Mouse (Mus musculus) yolk sac, embryonic 10.5 days (tissue): ENCODE results near the gene Adgra3.

Source experiments
- DNase-seq: peaks from one replicate; pipeline ENCODE4 v3.0.0-alpha.2; 2017; ENCODE audit warnings: low spot score

The Adgra3 gene

DNA sequence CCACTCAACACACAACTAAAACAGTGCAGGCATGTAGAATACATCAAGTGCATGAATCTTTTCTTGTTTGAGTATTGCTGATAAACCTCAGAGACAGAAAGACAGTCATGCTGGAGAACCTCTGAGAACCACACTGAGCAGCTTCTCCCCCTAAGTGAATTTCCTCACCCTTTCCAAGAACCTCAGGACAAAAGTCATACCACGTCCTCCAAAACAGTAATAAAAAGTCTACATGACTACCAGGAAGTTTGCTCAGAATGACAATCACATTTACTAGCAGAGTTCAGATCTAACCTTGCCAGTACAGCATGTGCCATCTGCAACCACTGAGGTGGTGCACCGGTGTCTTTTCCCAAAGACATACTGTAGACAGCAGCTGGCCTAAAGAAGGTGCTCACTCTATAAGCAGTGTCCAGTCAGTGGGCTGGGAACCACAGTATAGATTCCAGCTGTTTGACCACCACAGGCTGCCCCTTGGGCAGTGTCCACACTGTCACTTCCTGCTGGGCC is 27.0 kb downstream of the Adgra3 start:
- no peak for DNase-seq

DNA sequence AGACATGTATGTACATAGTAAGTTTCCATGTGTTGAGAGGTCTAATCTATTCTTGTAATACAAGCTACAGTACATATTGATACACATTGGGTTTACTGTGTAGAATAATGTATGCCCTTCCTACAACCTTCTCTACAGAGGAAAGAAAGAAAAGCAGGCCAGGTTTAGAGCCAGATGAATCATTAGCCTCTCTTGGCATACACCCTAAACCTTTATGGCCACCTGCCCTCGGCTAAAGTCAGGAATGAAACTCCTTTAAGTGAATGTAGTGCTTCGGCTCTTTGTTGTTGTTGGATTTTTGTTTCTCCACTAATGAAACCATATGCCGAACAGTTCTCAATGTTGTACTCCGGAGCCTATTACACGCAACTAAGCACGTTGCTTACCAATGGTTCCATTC is 27.5 kb downstream of the Adgra3 start:
- DNase-seq, result no peak

DNA sequence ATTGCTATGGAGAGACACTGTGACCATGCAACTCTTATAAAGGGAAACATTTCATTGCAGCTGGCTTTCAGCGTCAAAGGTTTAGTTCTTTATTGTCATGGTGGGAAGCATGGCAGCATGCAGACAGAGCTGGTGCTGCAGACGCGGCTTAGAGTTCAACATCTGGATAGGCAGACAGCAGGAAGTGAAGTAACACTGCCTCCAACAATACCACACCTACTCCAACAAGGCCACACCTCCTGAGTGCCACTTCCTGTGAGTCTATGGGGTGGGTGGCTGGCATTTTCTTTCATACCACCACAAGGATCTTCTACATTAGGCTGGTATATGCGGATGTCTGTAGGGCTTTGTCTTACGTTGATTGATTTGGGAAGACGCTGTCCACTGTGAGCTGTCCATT is 29.1 kb downstream of the Adgra3 start:
- DNase-seq, result no peak

DNA sequence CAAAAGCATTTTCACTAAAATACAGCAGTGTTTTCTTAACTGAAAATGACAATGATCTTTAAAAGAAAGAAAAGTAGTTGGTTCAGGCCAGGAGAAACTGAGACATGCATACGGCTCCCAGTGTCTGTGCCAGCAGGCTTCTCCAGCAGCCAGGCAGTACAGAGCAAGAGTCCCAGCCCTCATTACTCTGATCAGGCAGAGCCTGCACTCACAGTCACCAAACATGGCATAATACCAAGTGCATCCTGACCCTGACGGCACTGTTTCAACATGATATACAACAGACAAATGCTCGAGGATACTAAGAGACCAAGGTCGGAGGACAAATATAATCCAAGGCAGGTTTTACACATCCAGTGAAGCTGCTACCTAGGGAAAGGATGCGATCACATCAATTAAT is 31.2 kb downstream of the Adgra3 start:
- no peak for DNase-seq

DNA sequence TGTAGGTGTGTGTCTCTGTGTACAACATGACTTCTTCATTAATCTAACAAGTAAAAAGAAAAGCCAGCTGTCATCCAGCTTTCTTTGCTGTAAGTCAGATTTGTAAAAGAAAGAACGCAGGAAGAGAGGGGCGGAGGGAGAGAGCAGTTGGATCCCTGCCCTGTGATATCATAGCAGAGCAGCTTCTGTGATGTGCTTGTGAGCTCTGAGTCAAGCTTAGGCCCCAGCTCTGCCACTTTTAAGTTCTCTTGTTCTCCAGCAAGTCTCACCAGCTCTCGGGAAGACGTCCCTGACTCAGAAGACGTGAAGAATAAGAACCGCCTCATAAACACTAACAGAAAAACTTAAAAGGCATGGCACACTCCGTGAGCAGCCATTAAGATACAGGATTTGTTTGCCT is 31.8 kb downstream of the Adgra3 start:
- no peak for DNase-seq

DNA sequence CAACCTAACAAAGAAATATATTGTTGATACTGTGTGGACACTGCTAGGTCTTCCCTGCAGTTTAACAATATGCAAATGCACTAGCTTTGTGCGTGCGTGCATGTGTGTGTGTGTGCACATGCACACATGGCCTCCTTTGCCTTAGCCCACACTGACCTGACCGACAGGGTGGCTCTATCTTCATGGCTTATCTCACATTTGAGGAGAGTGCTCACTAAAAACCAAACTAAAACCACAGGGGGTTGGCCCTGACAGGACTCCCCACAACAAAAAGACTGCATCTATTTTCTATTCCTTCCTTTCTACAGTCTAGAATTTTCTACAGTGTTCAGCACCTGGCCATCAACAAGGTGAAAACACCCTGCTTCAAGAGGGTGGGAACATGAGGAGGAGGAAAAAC is 32.7 kb downstream of the Adgra3 start:
- DNase-seq, result no peak

DNA sequence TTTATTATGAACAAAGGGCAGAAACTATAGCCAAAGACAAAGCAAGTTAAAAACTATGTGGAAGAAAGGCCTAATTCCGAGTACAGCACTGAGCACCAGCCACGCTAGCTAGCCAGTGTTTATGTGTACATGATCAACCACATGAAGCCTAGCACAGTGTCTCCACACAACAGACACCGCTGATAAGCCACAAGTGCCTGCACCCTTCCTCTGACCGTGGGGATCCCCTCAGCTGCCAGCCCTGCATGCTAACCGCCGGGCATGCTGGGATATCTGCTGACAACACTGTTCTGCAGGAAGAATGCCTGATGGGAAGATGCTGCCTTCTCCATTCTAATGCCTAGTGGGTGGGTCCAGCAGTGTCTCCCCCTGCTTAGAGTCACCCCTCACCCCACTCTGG is 34.7 kb downstream of the Adgra3 start:
- no peak for DNase-seq

DNA sequence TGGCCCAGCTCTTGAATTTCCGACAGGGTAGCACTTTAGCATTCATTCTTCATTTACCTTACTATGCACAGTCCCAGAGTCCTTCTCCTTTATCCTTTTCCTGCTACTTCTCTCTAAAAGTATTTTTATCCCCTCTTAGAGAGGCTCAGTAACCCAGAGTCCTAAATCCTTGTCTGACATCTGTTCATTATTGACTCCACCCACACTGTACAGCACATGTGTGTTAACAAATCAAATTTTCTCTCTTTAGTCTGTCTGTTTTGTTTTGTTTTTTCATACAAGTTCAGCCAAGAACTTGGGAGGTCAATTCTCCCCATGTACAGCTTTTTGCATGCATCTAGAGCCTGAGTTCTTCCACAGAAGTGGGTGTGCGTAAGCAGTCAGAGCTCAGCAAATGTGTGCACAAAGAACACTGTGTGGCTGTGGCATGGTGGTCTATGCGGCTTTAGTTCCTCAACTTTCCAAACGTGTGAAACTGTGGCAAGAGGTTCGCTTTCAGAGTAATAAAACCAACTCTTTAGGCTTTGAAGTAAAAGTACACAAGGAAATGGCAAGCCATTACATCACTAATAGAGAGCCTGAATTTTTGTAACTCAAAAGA is 42.7 kb downstream of the Adgra3 start:
- no peak for DNase-seq

DNA sequence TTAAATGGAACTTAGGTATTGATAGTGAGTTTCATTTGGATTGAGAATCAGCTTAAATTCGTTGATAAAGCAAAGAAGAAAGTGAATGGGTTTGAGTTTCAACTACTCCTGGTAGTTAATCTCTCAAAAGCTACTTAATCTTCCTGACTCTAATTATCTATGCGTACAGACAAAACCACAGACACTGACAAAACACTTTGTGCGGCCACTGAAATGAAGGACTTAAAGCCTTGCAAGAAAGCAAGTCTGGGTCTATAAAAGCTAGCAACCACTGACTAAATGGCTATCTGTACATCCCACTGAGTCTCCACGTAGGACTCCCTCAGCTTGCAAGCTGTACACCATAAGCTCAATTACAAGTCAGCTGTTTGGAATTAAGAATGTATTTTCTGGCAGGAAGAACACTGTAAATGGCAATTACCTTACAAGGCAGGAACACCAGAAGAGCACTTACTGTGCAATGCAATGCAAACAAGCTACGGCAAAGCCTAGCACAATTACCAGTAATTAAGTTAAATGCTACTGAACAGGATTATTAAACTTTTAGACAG is 43.6 kb downstream of the Adgra3 start:
- DNase-seq, result no peak

DNA sequence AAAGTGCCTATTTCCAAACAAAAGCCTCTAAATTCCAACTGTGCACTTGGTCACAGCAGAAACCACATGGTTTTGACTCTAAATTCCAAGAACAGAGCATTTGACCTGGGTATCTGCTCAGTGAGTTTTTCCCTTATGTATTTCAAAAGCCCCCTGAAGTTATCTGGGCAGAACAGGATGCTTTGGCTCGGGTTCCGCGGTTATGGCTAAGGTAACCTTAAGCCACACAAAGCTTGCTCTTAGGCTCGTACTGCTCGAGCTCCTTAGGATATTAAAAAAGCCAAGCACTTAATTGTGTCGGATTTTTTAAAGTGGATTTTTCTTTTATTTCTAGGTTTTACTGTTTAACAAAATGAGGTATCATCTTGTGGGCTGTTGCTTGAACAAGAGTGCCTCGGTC is 44.1 kb downstream of the Adgra3 start:
- no peak for DNase-seq

DNA sequence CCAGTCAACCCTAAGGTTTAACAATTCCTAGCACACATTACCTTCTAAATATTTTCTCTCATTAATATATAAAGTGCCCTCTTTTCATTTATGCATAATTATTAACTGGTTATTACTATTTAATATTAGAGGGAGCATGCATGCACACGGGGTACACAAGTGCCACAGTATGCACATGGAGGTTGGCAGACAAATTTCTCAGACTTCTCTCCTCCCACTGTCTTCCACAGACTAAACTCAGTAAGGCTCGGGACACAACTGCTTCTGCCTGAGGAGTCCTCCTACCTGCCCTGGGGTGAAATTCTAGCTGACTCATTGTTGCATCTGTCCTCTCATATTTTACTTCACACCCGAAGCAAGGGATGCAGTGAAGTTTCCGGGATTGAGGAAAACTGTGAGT is 44.8 kb downstream of the Adgra3 start:
- DNase-seq, result no peak

DNA sequence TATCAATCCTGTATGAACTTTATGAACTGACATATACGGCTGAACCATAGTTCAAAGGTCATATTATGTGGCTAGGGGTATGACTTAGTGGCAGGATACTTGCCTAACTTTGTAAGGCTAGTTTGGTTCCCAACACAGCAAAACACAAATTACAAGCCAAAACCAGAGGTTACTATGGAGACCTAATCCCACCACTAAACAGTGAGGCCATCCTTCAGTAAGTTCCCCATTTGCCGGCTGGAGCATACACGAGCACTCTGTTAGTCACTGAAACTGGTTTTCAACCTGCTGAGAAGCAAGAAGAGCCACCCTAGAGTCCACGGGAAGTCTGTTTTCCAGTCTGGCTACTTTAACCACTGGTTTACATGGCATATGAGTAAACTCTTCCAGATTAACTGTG is 50.0 kb downstream of the Adgra3 start:
- DNase-seq, result no peak

DNA sequence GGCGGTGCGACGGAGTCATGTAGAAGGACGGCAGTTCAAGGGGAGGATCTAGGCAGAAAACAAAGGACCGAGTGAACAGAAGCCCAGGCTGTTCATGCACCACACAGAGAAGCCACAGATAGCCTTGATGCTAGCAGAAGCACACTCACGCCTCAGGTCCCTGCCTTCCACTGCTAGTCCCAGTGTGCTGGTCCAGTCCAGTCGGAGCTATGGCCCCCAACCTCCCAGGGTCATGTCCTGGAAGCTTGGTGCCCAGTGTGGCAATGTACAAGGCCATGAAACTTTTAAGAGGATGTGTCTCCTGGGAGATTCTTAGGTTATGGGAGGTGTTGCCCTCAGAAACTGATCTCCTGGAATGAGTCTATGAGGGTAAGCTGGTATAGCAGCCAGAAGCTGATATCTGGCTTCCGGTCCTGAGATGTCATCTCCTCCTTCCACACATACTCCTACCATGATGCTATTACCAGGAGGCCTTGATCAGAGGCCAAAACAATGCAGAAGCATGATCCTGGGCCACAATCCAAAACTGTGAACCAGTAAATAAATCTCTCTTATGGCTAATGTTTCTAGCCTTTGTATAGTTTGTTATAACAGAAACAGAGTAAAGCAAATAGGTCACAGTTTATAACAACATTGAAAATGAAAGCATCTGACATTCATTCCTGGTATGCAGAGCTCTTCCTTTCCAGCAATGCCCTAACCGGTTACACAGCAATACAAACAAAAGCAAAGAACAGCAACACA is 51.7 kb downstream of the Adgra3 start:
- DNase-seq, result no peak

DNA sequence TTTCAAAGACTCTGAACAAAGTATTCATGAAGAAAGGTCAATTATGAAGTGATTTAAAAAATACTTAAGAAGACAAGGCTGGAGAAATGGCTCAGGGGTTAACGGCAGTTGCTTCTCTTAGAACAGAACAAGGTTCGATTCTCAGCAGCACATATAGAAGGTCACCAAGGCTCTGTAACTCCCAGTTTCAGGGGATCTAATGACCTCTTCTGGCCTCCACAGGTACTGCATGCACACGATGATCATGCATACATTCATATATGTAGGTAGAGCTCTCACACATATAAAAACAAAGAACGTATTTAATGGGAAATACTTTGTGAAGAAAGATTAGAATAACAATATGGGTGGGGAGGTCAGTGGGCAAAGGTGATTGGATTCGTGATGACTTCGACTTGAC is 56.5 kb downstream of the Adgra3 start:
- DNase-seq, result no peak

DNA sequence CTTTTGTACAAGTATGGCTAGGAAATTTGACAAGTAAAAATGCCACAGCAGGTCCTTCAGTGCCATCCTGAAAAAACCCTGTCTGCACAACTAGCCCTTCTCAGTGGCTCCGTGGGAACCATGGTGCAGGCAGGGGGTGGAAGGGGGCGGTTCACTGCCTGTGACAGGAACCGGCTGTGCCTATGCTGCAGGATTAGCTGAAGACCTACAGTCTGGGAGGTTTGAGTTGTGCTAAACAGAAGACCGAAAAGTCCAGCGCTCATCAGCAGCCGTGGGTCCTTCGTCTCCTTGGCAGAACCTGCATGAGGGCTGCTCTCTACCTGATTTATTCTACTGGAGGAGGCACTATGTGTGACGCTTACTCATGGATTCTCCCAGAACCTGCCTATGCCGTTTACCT is 59.0 kb downstream of the Adgra3 start:
- no peak for DNase-seq

DNA sequence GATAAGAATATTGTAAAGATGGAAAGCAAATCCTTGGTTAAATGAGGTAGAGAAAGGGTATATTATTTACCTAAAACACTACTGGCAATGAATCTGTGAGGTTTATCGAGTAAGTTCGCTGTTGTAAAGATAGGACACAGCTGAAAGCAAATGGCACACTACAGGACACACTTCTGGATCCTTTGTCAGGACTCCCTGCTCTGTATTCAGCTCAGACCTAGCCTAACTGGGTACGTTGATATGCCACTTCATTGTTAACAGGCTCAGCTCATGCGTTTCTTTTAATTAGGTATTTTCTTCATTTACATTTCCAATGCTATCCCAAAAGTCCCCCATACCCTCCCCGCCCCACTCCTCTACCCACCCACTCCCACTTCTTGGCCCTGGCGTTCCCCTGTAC is 61.8 kb downstream of the Adgra3 start:
- no peak for DNase-seq

DNA sequence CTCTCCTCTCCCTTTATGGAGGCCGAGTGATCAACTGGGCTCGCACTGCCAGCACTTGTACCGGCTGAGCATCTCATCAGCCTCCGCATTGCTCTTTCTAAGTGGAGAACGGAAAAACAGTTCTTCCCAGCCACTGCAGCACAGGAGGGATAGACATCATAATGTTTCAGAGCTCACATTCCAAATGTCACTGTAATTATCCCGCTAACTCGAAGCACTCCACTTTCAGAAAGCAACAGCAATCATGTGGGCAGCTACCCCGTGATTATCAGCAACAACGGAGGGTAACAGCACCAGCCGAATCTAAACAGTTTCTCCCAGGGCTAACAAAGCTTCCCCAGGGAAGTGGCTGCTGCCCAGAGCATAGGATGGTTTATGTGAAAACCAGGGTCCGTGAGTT is 62.3 kb downstream of the Adgra3 start:
- no peak for DNase-seq

DNA sequence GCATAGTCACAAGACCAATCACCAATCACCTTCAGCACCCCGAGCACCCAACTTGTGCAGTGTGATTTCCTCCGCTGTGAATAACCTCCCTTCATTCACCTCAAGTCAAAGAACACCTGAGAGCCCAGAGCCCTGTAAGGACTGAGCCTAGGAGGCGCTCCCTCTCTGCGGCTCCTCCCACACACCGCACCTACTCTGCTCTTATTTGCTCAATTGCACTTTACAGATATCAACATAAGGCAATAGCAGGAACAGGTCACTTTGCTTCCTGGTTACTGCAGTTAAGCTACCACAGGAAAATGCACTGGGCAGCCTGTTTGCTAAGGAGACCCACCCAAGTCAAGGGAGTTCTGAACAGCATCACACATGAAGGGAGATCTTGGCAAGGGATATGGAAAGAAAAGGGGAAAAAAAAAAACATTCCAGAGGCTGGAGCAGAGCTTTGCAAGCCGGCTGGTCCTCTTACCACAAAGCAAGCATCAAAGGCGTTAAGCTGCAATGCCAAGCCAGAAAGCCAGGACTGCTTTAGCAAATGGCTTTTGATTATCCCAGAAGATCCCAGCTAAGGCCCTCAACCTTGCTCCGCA is 68.0 kb downstream of the Adgra3 start:
- DNase-seq, result no peak

DNA sequence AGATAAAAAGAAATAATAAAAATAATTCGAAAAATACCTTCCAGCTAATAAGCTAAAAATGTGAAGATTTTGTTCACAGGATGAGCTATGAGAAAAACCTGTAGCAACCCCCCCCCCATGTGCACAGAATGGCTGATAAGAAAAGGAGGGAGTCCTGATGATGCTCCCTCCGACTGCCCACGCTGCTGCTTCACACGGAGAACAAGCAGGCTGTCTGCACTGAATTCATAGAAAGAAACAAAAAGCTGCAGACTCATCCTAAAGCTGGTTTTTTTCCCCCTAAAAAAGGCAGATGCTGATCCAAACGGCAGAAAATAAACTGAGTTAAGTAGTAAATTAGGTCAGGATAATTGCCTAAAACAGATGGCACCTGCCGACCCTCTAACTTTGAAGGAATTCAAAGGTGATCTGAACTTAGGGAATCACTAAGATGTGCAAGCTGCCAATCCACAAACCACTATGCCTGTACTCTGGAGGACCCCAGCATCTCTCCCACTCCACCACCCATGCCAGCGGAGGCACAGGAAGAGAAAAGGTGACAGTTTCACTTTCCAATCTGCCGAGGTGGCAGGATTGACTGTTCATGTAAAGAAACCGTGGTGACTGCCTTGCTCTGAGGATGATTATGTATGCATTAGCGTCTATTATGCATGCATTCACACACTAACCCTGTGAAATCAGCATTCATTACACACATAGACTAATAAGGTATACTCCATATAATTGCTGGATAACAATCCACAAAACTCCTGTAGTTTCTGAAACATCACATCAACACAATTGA is 70.6 kb downstream of the Adgra3 start:
- DNase-seq, result no peak

DNA sequence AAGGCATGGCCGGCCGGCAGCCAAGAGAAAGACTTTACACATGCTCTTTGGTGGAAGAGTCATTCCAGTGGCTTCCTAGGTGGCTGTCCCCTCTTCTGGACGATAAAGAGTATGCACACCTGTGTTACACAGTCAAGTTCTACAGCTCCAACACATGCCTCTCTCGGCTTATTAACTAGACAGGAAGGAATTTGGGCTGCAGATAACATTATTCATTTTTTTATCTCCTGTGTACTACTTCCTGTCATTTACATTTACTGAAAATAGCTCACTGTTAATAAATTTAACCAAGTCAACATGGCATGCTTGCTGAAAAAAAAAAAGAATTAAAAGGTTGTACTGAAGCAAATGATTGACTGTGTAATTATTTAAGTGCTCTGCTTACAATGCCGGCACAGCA is 78.1 kb downstream of the Adgra3 start:
- no peak for DNase-seq

DNA sequence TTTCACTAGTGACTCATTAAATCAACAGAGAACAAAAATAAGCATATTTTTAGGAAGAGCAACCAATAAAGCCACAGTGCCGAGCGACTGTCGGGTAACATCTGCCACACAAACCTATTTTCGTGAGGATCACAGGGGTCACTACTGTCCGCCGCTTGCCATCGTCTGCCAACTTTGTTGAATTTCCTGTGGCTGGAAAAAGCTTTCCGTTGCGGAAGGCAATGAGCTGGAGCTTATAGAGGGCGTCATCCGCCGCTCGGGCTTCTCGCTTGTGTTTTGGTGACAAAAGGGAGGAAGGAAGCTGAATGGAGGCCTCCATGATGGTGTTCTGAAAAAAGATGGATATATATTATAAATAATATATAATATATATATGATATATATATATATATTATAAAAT is 79.6 kb downstream of the Adgra3 start:
- DNase-seq, result no peak

DNA sequence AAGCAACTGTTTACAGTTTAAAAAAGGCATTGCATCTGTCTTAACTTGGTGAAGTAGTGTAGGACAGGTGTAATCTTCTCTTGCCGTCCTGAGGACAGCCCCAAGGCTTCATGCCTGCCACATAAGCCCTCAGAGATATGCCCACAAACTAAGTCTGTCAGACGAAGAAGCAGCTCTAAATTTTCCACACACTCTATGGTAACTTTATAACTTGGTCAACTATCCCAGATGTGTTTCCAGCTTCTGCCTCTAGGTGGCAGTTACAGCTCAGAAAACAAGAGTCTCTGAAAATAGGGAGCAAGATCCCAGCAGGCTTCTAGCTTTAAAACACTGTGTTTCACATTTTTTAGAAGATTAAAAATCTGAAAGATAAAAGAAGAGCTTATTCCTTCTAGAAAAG is 82.8 kb downstream of the Adgra3 start:
- DNase-seq, result peak; percentile 30

DNA sequence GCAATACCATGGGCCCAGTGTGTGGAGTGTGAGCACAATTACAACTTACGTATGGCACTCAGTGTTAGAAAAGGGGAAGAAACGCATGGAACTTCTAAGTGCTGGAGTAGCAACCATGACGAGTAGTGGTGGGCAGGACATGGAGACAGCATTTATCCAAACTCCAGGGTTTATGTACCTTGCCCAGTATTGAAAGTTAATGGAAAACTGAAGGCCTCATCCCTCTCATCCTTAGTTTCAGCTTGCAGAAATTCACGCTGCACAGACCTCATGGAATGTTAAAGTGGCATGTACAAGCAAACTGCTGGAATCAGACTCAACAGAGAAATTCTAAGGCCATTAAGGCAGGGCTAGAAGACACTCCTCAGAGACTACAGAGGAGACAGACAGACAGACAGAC is 84.6 kb downstream of the Adgra3 start:
- DNase-seq, result no peak
